Mouse (Mus musculus): ENCODE measurements around the gene Klhl24. TPM values are rescaled to one million over a fixed set of nuclear protein-coding genes. Genes with fewer than 3 reads are reported as not detected.

The Klhl24 gene
- polyA plus RNA-seq, 1 experiment from 2014 or later, result 40.4 TPM

DNA sequence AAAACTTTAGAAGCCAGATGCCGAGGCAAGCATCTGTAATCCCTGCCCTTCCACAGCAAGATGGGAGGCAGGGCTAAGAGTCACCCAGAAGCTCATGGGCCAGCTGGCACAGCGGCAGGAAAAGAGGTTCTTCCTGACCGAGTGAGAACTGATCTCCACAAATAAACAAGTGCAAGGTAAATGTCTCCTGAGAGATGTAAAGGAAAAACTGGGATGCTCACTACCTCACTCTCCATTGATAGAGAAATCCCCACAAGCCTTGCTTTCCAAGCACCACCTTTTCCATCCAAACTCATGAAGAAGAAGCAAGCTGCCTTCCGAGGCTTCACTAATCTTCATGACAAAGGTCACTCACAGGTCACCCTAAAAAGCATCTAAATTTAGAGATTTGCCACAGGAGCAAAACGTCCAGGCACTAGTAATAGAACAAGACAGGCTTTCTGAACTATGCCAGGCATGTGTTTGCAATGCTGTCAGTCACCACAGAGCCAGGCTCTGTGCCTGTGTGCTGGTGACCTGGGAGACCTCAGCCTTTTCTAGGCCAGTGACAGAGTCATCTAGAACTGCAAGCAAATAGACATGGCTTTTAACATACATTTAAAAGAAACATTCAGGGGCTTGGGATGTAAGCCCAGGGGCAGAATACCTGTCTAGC is 6.3 kb upstream of the Klhl24 start:
- Histone ChIP-seq H3K4me2 (replicated peaks; ENCODE audit: low read depth, low read length) (no peak overlapping the region), H3K36me3 (ENCODE audit: control insufficient read depth, insufficient read depth, low read length) (no peaks in the 10 kb centered on the region), H3K9me3 (ENCODE audit: control insufficient read depth, low read length) (no peaks in the 10 kb centered on the region), H3K4me3 (ENCODE audit: low read length) (no peak overlapping the region), H3K27ac (ENCODE audit: low read depth, low read length) (no peak overlapping the region), H3K9ac (ENCODE audit: low read depth, low read length) (no peak overlapping the region), H3K4me1 (ENCODE audit: control insufficient read depth, insufficient read depth, low read length) (no peaks in the 10 kb centered on the region), H3K27me3 (ENCODE audit: control insufficient read depth, insufficient read depth, low read length) (no peaks in the 10 kb centered on the region)
- WGBS, result 17% methylated on average over 5 of the region's 5 CpGs
- ATAC-seq (ENCODE audit: low FRiP score, low TSS enrichment), result no peak

DNA sequence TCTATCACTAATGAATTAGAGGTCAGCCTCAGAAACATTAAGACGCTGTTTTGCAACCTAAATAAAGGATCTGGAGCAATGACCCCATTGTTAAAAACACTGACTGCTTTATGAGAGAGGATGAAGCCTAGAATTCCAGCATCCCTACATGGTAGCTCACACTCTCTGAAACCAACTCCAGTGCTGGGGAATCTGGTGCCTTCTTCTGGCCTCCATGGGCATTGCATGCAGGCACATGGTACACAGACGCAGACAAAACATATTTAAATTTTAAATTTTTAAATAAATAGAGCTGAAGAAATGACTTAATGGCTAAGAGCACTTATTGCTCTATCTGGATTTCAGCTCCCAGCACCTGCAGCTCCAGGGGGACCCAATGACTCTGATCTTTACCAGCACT is 1.4 kb upstream of the Klhl24 start:
- H3K4me3 ChIP-seq (ENCODE audit: low read length), result no peak overlapping the region
- H3K9ac ChIP-seq (ENCODE audit: low read depth, low read length), result no peak overlapping the region
- H3K27me3 ChIP-seq (ENCODE audit: control insufficient read depth, insufficient read depth, low read length), result no peaks in the 10 kb centered on the region
- H3K27ac ChIP-seq (ENCODE audit: low read depth, low read length), result no peak overlapping the region
- WGBS, result 74% methylated on average over 2 of the region's 2 CpGs
- no peaks in the 10 kb centered on the region for H3K4me1 ChIP-seq (ENCODE audit: control insufficient read depth, insufficient read depth, low read length)
- ATAC-seq (ENCODE audit: low FRiP score, low TSS enrichment), result no peak
- no peaks in the 10 kb centered on the region for H3K9me3 ChIP-seq (ENCODE audit: control insufficient read depth, low read length)
- no peaks in the 10 kb centered on the region for H3K36me3 ChIP-seq (ENCODE audit: control insufficient read depth, insufficient read depth, low read length)
- H3K4me2 ChIP-seq (replicated peaks; ENCODE audit: low read depth, low read length), result no peak overlapping the region

DNA sequence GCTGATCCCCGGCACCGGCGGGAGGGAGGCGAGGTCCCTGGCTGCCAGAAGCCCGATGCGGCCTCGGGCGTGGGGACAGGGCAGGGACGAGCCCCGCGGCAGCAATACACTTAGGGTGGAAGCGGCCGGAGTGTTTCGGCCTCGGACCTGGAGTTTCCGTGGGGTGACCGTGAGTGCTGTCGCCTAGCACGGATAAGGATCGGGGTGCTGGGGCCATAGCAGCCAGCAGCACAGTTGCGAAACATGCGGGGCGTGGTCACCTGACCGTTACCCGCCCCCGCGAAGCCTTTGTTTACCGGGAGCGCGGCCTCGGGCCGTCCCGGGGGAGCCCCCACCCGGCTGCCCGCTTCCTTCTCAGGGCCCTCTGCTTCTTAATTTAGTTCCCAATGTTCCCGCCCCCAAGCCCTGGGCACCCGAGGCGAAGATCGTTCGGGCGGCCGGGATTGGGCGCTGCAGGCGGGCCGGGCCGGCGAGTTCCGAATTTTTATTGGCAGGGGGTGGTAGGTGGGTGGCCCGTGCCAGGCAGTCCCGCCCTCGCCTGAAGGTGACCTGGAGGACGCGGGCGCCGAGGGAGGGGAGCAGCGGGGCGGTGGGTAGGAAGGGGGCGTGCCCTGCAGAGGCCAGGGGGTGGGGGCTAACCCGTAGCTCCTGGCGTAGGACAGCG is 501 bp downstream of the Klhl24 start:
- H3K4me3 ChIP-seq (ENCODE audit: low read length), result peak overlapping the region; percentile 96
- H3K4me2 ChIP-seq (replicated peaks; ENCODE audit: low read depth, low read length), result peak overlapping the region; percentile 50

DNA sequence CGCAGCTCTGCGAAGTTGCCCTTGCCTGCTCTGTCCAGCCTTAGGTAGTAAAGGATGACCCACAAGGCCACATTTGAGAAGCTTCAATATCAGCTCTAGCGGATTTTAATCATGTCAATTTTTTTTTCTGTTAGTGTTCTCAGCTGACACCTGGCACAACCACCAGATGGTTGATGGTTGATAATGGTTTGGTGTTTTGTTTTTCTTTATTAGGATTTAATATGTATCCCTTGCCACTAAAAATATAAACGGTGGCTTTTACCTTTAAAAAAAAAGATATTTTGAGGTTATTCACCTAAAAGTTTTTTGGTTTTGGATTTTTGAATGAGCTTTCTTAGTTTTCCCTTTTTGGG is 1.0 kb downstream of the Klhl24 start:
- Histone ChIP-seq H3K9ac (ENCODE audit: low read depth, low read length) (peak overlapping the region; percentile 96), H3K9me3 (ENCODE audit: control insufficient read depth, low read length) (peaks cover 4% of the 10 kb centered on the region; the same call in 1 of the 2 replicates), H3K4me1 (ENCODE audit: control insufficient read depth, insufficient read depth, low read length) (no peaks in the 10 kb centered on the region), H3K4me3 (ENCODE audit: low read length) (peak overlapping the region; percentile 96), H3K4me2 (replicated peaks; ENCODE audit: low read depth, low read length) (peak overlapping the region; percentile 50), H3K27ac (ENCODE audit: low read depth, low read length) (0 out of 2 replicates have a peak overlapping the region, but pooled peaks have one; percentile 14), H3K36me3 (ENCODE audit: control insufficient read depth, insufficient read depth, low read length) (peaks cover 3% of the 10 kb centered on the region; the same call in 1 of the 2 replicates), H3K27me3 (ENCODE audit: control insufficient read depth, insufficient read depth, low read length) (no peaks in the 10 kb centered on the region)
- WGBS, result 7% methylated on average over 4 of the region's 4 CpGs
- ATAC-seq (ENCODE audit: low FRiP score, low TSS enrichment), result no peak

More for the DNA sequence above, 501 bp downstream of the Klhl24 start:
- Histone ChIP-seq H3K9me3 (ENCODE audit: control insufficient read depth, low read length) (no peaks in the 10 kb centered on the region), H3K27me3 (ENCODE audit: control insufficient read depth, insufficient read depth, low read length) (no peaks in the 10 kb centered on the region), H3K9ac (ENCODE audit: low read depth, low read length) (peak overlapping the region; percentile 96), H3K36me3 (ENCODE audit: control insufficient read depth, insufficient read depth, low read length) (no peaks in the 10 kb centered on the region), H3K4me1 (ENCODE audit: control insufficient read depth, insufficient read depth, low read length) (no peaks in the 10 kb centered on the region), H3K27ac (ENCODE audit: low read depth, low read length) (peak overlapping the region; percentile 97)
- WGBS, result under 1% methylated on average over 52 of the region's 61 CpGs
- peak; percentile 95 for ATAC-seq (ENCODE audit: low FRiP score, low TSS enrichment)

DNA sequence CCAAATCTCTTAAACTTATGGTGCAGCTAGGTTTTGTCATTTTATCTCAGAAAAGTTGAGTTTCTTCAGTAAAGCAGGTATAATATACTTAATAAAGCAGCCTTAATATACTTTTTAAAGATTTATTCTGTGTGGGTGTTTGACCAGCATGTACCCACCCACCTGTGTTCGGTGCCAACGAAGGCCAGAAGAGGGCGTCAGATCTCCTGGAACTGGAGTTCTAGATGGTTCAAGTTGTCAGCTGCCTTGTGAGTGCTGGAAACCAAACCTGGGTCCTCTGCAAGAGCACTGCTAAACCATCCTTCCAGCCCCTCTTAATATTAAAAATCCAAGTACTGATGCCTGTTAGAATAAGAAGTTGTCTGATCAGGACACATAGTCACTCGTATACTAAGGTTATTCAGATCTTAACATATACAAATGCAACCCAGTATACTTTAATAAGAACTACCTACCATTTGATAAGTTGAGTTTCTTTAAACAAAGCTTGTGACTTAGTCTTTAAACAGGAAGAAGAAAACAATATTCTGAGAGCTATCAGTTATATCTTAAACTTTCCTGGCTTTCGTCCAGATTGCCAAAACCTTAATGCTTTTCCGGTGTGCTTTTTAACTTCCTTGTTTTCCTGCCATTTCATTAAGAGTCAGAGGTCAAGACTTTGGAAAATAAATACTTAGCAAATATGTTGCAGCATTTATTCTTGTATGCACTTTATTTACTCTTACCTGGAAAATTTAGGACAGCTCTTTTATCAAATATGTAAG is 1.7 kb downstream of the Klhl24 start:
- H3K27ac ChIP-seq (ENCODE audit: low read depth, low read length), result no peak overlapping the region
- H3K4me3 ChIP-seq (ENCODE audit: low read length), result no peak overlapping the region; the same call in 1 of the 2 replicates
- 81% methylated on average over 6 of the region's 6 CpGs for WGBS
- H3K4me1 ChIP-seq (ENCODE audit: control insufficient read depth, insufficient read depth, low read length), result no peaks in the 10 kb centered on the region
- ATAC-seq (ENCODE audit: low FRiP score, low TSS enrichment), result no peak
- H3K4me2 ChIP-seq (replicated peaks; ENCODE audit: low read depth, low read length), result no peak overlapping the region; the same call in 1 of the 2 replicates
- peaks cover 11% of the 10 kb centered on the region; the same call in 1 of the 2 replicates for H3K9me3 ChIP-seq (ENCODE audit: control insufficient read depth, low read length)
- H3K27me3 ChIP-seq (ENCODE audit: control insufficient read depth, insufficient read depth, low read length), result no peaks in the 10 kb centered on the region
- no peak overlapping the region for H3K9ac ChIP-seq (ENCODE audit: low read depth, low read length)
- H3K36me3 ChIP-seq (ENCODE audit: control insufficient read depth, insufficient read depth, low read length), result peaks cover 7% of the 10 kb centered on the region; the same call in 1 of the 2 replicates

DNA sequence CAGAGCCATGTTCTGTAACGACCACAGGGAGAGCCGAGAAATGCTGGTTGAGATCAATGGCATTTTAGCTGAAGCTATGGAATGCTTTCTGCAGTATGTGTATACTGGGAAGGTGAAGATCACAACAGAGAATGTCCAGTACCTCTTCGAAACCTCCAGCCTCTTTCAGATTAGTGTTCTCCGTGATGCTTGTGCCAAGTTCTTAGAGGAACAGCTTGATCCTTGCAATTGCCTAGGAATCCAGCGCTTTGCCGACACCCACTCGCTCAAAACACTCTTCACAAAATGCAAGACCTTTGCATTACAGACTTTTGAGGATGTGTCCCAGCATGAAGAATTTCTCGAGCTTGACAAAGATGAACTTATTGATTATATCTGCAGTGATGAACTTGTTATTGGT is 9.7 kb downstream of the Klhl24 start:
- peaks cover 47% of the 10 kb centered on the region for H3K36me3 ChIP-seq (ENCODE audit: control insufficient read depth, insufficient read depth, low read length)
- H3K9ac ChIP-seq (ENCODE audit: low read depth, low read length), result no peak overlapping the region
- no peak overlapping the region for H3K27ac ChIP-seq (ENCODE audit: low read depth, low read length)
- 94% methylated on average over 8 of the region's 8 CpGs for WGBS
- no peak overlapping the region for H3K4me3 ChIP-seq (ENCODE audit: low read length)
- H3K4me2 ChIP-seq (replicated peaks; ENCODE audit: low read depth, low read length), result no peak overlapping the region
- no peak for ATAC-seq (ENCODE audit: low FRiP score, low TSS enrichment)
- H3K9me3 ChIP-seq (ENCODE audit: control insufficient read depth, low read length), result peaks cover 16% of the 10 kb centered on the region; the same call in 1 of the 2 replicates
- no peaks in the 10 kb centered on the region for H3K4me1 ChIP-seq (ENCODE audit: control insufficient read depth, insufficient read depth, low read length)
- no peaks in the 10 kb centered on the region for H3K27me3 ChIP-seq (ENCODE audit: control insufficient read depth, insufficient read depth, low read length)

DNA sequence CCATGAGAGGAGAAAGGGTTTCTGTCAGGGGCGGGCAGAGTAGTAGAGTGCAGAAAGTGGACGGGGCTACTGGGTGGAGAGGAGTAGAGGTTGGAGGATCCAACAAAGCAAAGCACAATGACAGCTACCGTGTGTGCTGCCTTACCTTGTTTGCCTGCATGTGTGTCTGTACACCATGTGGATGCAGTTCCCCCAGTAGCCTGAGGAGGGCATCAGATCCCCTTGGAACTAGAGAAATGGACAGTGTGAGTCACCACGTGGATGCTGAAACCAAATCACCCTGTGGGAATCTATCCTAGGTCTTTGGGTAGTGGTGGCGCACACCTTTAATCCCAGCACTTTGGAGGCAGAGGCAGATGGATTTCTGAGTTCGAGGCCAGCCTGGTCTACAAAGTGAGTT is 11.6 kb downstream of the Klhl24 start:
- H3K4me3 ChIP-seq (ENCODE audit: low read length), result no peak overlapping the region
- 97% methylated on average over 6 of the region's 6 CpGs for WGBS
- H3K36me3 ChIP-seq (ENCODE audit: control insufficient read depth, insufficient read depth, low read length), result peaks cover 44% of the 10 kb centered on the region
- H3K9ac ChIP-seq (ENCODE audit: low read depth, low read length), result no peak overlapping the region
- no peak overlapping the region for H3K4me2 ChIP-seq (replicated peaks; ENCODE audit: low read depth, low read length)
- no peak overlapping the region for H3K27ac ChIP-seq (ENCODE audit: low read depth, low read length)
- ATAC-seq (ENCODE audit: low FRiP score, low TSS enrichment), result no peak
- no peaks in the 10 kb centered on the region for H3K4me1 ChIP-seq (ENCODE audit: control insufficient read depth, insufficient read depth, low read length)
- H3K27me3 ChIP-seq (ENCODE audit: control insufficient read depth, insufficient read depth, low read length), result no peaks in the 10 kb centered on the region
- H3K9me3 ChIP-seq (ENCODE audit: control insufficient read depth, low read length), result peaks cover 6% of the 10 kb centered on the region; the same call in 1 of the 2 replicates

DNA sequence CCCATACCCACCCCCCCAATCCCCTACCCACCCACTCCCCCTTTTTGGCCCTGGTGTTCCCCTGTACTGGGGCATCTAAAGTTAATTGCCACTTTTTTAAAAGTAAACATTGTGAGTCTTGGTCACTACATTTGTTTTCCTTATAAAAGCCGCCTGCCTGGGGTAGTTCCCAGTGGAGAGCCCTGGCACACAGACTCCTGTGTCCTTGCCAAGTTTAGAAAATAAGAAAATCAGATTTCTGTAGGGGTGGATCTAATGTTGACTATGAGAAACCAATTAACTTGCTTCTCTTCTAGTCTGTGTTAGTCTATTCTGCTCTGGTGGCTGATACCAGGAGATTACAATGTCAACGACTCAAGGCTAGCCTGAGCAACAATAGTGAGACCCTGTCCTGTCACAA is 15.3 kb downstream of the Klhl24 start:
- H3K27ac ChIP-seq (ENCODE audit: low read depth, low read length), result no peak overlapping the region
- H3K4me2 ChIP-seq (replicated peaks; ENCODE audit: low read depth, low read length), result no peak overlapping the region
- WGBS, result 96% methylated on average over 2 of the region's 2 CpGs
- H3K9me3 ChIP-seq (ENCODE audit: control insufficient read depth, low read length), result no peaks in the 10 kb centered on the region
- no peak overlapping the region for H3K9ac ChIP-seq (ENCODE audit: low read depth, low read length)
- ATAC-seq (ENCODE audit: low FRiP score, low TSS enrichment), result no peak
- H3K4me1 ChIP-seq (ENCODE audit: control insufficient read depth, insufficient read depth, low read length), result no peaks in the 10 kb centered on the region
- no peak overlapping the region for H3K4me3 ChIP-seq (ENCODE audit: low read length)
- peaks cover 54% of the 10 kb centered on the region for H3K36me3 ChIP-seq (ENCODE audit: control insufficient read depth, insufficient read depth, low read length)
- H3K27me3 ChIP-seq (ENCODE audit: control insufficient read depth, insufficient read depth, low read length), result no peaks in the 10 kb centered on the region

DNA sequence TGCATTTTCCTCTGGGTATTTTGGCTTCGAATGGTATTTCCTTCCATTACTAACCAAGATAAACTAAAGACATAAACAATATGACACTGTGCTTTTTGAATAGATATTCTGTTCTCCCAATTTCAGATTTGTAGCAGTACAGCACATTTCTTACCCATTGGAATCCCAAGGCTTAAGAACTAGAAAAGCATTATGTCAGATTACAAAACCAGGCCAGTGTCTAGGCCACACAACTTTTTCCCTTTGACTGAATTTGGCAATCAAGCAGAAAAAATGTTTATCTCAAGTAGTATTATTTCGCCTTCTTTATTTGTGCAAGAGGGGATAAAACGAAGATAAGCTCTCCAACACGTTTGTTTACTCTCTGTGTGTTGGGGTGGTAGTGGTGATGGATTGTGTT is 18.7 kb downstream of the Klhl24 start:
- peaks cover 56% of the 10 kb centered on the region for H3K36me3 ChIP-seq (ENCODE audit: control insufficient read depth, insufficient read depth, low read length)
- H3K9me3 ChIP-seq (ENCODE audit: control insufficient read depth, low read length), result no peaks in the 10 kb centered on the region
- WGBS, result 87% methylated on average over 4 of the region's 4 CpGs
- no peaks in the 10 kb centered on the region for H3K4me1 ChIP-seq (ENCODE audit: control insufficient read depth, insufficient read depth, low read length)
- H3K27ac ChIP-seq (ENCODE audit: low read depth, low read length), result no peak overlapping the region
- H3K4me2 ChIP-seq (replicated peaks; ENCODE audit: low read depth, low read length), result no peak overlapping the region
- no peak overlapping the region for H3K9ac ChIP-seq (ENCODE audit: low read depth, low read length)
- H3K27me3 ChIP-seq (ENCODE audit: control insufficient read depth, insufficient read depth, low read length), result no peaks in the 10 kb centered on the region
- no peak overlapping the region for H3K4me3 ChIP-seq (ENCODE audit: low read length)
- ATAC-seq (ENCODE audit: low FRiP score, low TSS enrichment), result no peak
